Mouse (Mus musculus) yolk sac, embryonic 10.5 days (tissue): Measurements from ENCODE around the gene Igsf8.

Experiments used
- DNase-seq: peaks from one replicate; pipeline ENCODE4 v3.0.0-alpha.2; 2017; ENCODE audit warnings: low spot score

Gene Igsf8

GRCm38 (mm10) chr1:172325680-172326535 is 64.5 kb downstream of the Igsf8 start:
- DNase-seq = peak; percentile 63

GRCm38 (mm10) chr1:172326684-172327083 is 65.2 kb downstream of the Igsf8 start:
- no peak for DNase-seq

- DNase-seq = no peak
Observed at GRCm38 (mm10) chr1:172327206-172328001, 66.0 kb downstream of the Igsf8 start.

- no peak for DNase-seq
Observed at GRCm38 (mm10) chr1:172328041-172328440, 66.6 kb downstream of the Igsf8 start.

- DNase-seq = no peak
Observed at GRCm38 (mm10) chr1:172328461-172328860, 67.0 kb downstream of the Igsf8 start.

GRCm38 (mm10) chr1:172329131-172329530 is 67.7 kb downstream of the Igsf8 start, which contains the start of gene Kcnj9:
Gene Kcnj9, minus strand, starts transcription at chr1:172329318.
- no peak for DNase-seq

GRCm38 (mm10) chr1:172329616-172330015 is 68.2 kb downstream of the Igsf8 start:
- DNase-seq = no peak

- no peak for DNase-seq
Observed at GRCm38 (mm10) chr1:172331422-172331947, 70.0 kb downstream of the Igsf8 start.

GRCm38 (mm10) chr1:172332925-172333324 is 71.5 kb downstream of the Igsf8 start:
- no peak for DNase-seq

GRCm38 (mm10) chr1:172333512-172333911 is 72.1 kb downstream of the Igsf8 start:
- DNase-seq = no peak

- DNase-seq = no peak
Observed at GRCm38 (mm10) chr1:172335804-172336203, 74.4 kb downstream of the Igsf8 start.

- DNase-seq = no peak
Observed at GRCm38 (mm10) chr1:172337411-172338185, 76.2 kb downstream of the Igsf8 start.

GRCm38 (mm10) chr1:172340729-172341321 is 79.4 kb downstream of the Igsf8 start, which contains the start of gene Kcnj10:
Gene Kcnj10, plus strand, starts transcription at chr1:172341210.
- DNase-seq = peak; percentile 76

- DNase-seq = no peak
Observed at GRCm38 (mm10) chr1:172341386-172341785, 79.9 kb downstream of the Igsf8 start.

- DNase-seq = no peak
Observed at GRCm38 (mm10) chr1:172342729-172343128, 81.3 kb downstream of the Igsf8 start.

GRCm38 (mm10) chr1:172343914-172344313 is 82.5 kb downstream of the Igsf8 start:
- no peak for DNase-seq

- no peak for DNase-seq
Observed at GRCm38 (mm10) chr1:172344820-172345219, 83.4 kb downstream of the Igsf8 start.

- no peak for DNase-seq
Observed at GRCm38 (mm10) chr1:172346707-172347106, 85.3 kb downstream of the Igsf8 start.

- no peak for DNase-seq
Observed at GRCm38 (mm10) chr1:172347382-172347781, 85.9 kb downstream of the Igsf8 start.

GRCm38 (mm10) chr1:172349504-172349903 is 88.1 kb downstream of the Igsf8 start:
- DNase-seq = no peak
